Mouse (Mus musculus) heart, embryonic 12.5 days (tissue): ENCODE data around the gene Rpl5. TPM values are rescaled to one million over a fixed set of nuclear protein-coding genes. Genes with fewer than 3 reads are reported as not detected.
"Not testable (repeated sequence)": the region's sequence is repeated elsewhere in the genome, so short reads cannot be mapped to it uniquely, and the experiment has no call there.

Source experiments
- ATAC-seq: fragments of 200-750 bp; cut with Nextera tagmentation; 2 replicates; pipeline ENCODE4 v1.8.0; 2017; ENCODE audit warnings: moderate TSS enrichment, moderate library complexity; ENCODE audit not compliant: insufficient number of reproducible peaks, low FRiP score
- H3K27ac ChIP-seq: fragments of 300-500 bp; sonication (generic); 2 replicates; pipeline ENCODE4 v1.5.1; 2016; ENCODE audit warnings: mild to moderate bottlenecking, moderate library complexity; ENCODE audit not compliant: poor library complexity, severe bottlenecking
- H3K27me3 ChIP-seq: fragments of 300-500 bp; sonication (generic); replicated peaks from 2 replicates; pipeline ENCODE4 v1.6.1; 2016; ENCODE audit warnings: mild to moderate bottlenecking, moderate library complexity
- H3K36me3 ChIP-seq: fragments of 300-500 bp; sonication (generic); 2 replicates; pipeline ENCODE4 v1.6.1; 2016; ENCODE audit warnings: mild to moderate bottlenecking, moderate library complexity
- H3K4me1 ChIP-seq: fragments of 300-500 bp; sonication (generic); replicated peaks from 2 replicates; pipeline ENCODE4 v1.6.1; 2016; ENCODE audit warnings: mild to moderate bottlenecking
- H3K4me2 ChIP-seq: fragments of 300-500 bp; sonication (generic); 2 replicates; pipeline ENCODE4 v1.6.1; 2016; ENCODE audit warnings: mild to moderate bottlenecking, moderate library complexity
- H3K4me3 ChIP-seq: fragments of 300-500 bp; sonication (generic); 2 replicates; pipeline ENCODE4 v1.5.1; 2016; ENCODE audit warnings: mild to moderate bottlenecking
- H3K9ac ChIP-seq: fragments of 300-500 bp; sonication (generic); 2 replicates; pipeline ENCODE4 v1.6.1; 2016; ENCODE audit warnings: mild to moderate bottlenecking, moderate library complexity
- H3K9me3 ChIP-seq: fragments of 300-500 bp; sonication (generic); replicated peaks from 2 replicates; pipeline ENCODE4 v1.6.1; 2016; ENCODE audit warnings: mild to moderate bottlenecking, moderate library complexity
- WGBS: fragments of 180-500 bp; shearing (Covaris S2); methylation state at CpG from one replicate; pipeline ENCODE4 v1.1.7; 2016; 5-methylcytosine and 5-hydroxymethylcytosine counted together
- polyA plus RNA-seq: library from polyadenylated mRNA; unstranded; fragments of >200 nt; fragmentation: Nextera tagmentation; extraction: Ambion mirVana; gene quantifications from 2 replicates; pipeline ENCODE4 v1.2.1, GENCODE M21; 2016

Rpl5 gene
- polyA plus RNA-seq, 1 experiment from 2014 or later, result 52.3 TPM

- no peaks in the 10 kb centered on the region for H3K9me3 ChIP-seq
- H3K27ac ChIP-seq, result peak overlapping the region; percentile 94
- no peaks in the 10 kb centered on the region for H3K36me3 ChIP-seq
- H3K9ac ChIP-seq, result peak overlapping the region; percentile 48; the same call in 1 of the 2 replicates
- ATAC-seq, result no peak
- H3K4me3 ChIP-seq, result peak overlapping the region; percentile 32
- peak overlapping the region; percentile 33; the same call in 1 of the 2 replicates for H3K4me2 ChIP-seq
- H3K27me3 ChIP-seq, result no peaks in the 10 kb centered on the region
- H3K4me1 ChIP-seq, result peaks cover 27% of the 10 kb centered on the region
- 82% methylated on average over 6 of the region's 6 CpGs for WGBS
These were observed 27.0 kb upstream of the Rpl5 start for GRCm38 (mm10) chr5:107873330-107873729.

DNA sequence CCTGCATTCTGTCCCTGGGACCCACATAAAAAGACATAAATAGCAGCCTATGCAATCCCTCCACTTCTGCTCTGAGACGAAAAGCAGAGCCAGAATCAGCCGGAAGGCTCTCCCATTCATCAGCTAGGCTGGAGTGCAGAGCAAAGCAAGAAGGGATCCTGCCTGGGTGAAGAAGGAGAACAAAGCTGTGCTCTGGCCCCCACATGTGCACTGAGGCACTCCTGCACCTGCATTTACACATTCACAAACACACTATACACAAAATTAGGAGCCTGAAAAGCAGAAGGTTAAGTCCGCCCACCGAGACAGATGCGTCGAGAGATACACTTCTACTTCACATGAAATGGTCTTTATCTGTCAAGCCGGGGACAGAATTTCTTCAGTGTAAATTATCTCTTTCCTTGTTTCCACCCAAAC lies 26.4 kb upstream of the Rpl5 start:
- Histone ChIP-seq H3K9me3 (no peaks in the 10 kb centered on the region), H3K36me3 (no peaks in the 10 kb centered on the region), H3K27ac (peak overlapping the region; percentile 94), H3K4me3 (peak overlapping the region; percentile 32), H3K9ac (peak overlapping the region; percentile 48; the same call in 1 of the 2 replicates), H3K4me1 (peaks cover 27% of the 10 kb centered on the region), H3K27me3 (no peaks in the 10 kb centered on the region), H3K4me2 (peak overlapping the region; percentile 33)
- 32% methylated on average over 7 of the region's 7 CpGs for WGBS
- peak; percentile 23; the same call in 1 of the 2 replicates for ATAC-seq

DNA sequence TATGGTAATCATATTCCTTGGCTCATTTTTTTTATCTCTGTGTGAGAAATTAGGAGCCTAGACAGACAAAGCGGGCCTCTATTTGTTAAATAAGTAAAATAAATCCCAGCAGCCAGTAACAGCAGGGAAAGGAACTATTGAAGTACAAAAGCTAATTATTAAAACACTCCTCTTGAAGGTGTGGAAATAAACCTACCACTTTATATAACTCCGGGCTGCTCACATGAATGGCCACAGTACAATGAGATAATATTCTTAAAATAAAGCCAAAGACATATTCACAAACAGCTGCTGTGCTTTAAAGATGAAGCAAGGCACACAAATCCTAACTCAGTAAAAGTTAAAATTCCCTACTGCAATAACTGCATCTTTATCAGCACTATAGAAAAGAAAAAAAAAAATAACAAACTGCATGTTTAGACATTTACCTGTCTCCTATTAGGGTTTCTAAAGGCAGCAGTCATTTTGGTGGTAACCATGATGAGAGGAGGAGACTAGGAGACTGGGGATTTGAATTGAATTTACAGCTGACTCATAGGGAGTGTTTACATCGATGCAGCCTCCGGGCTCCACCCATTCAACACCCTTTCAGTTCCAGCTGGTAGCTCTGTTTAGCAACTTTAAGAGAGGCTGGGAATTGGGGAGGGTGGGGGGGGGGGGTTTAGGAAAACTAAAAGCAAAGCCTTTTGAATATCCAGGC lies 25.6 kb upstream of the Rpl5 start, which contains the start of gene Evi5:
TSS of gene Evi5 (minus strand) at position 547 of the 700 bp plus-strand sequence.
- Histone ChIP-seq H3K9ac (peak within 1 kb of the TSS; percentile 48), H3K27me3 (no peaks in the 10 kb centered on the region), H3K36me3 (no peaks in the 10 kb centered on the region), H3K4me3 (peak within 1 kb of the TSS; percentile 32), H3K4me2 (peak within 1 kb of the TSS; percentile 37), H3K9me3 (no peaks in the 10 kb centered on the region), H3K4me1 (peaks cover 27% of the 10 kb centered on the region), H3K27ac (peak within 1 kb of the TSS; percentile 94)
- WGBS, result 33% methylated on average over 4 of the region's 4 CpGs
- peak; percentile 88 for ATAC-seq

- Histone ChIP-seq H3K4me1 (peaks cover 27% of the 10 kb centered on the region), H3K4me2 (peak overlapping the region; percentile 37), H3K36me3 (no peaks in the 10 kb centered on the region), H3K27me3 (no peaks in the 10 kb centered on the region), H3K9ac (peak overlapping the region; percentile 24; the same call in 1 of the 2 replicates), H3K9me3 (no peaks in the 10 kb centered on the region), H3K4me3 (no peak overlapping the region), H3K27ac (peak overlapping the region; percentile 94)
- no peak for ATAC-seq
These were observed 25.1 kb upstream of the Rpl5 start for GRCm38 (mm10) chr5:107875261-107875611.

DNA sequence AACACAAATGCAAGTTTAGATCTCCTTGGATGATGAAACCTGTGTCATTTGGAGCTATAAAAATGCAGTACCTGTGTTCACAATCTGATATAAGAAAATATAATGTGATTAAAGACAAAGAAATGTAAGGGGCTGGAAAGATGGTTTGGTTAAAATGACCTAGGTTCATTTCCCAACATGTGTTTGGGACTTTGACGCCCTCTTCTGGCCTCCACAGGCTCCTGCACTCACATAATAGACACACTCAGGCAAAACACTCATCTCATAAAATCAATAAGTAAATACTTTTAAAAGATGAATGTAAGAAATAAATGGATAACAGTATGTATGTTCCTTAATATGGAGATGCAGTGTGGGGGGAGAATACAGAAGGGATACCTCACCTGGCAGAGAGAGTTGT lies 23.2 kb upstream of the Rpl5 start:
- ATAC-seq, result no peak
- Histone ChIP-seq H3K27me3 (no peaks in the 10 kb centered on the region), H3K27ac (no peak overlapping the region), H3K36me3 (no peaks in the 10 kb centered on the region), H3K9ac (no peak overlapping the region), H3K9me3 (no peaks in the 10 kb centered on the region), H3K4me3 (no peak overlapping the region), H3K4me2 (no peak overlapping the region), H3K4me1 (peaks cover 26% of the 10 kb centered on the region)
- WGBS, result 79% methylated on average over 1 of the region's 1 CpGs

DNA sequence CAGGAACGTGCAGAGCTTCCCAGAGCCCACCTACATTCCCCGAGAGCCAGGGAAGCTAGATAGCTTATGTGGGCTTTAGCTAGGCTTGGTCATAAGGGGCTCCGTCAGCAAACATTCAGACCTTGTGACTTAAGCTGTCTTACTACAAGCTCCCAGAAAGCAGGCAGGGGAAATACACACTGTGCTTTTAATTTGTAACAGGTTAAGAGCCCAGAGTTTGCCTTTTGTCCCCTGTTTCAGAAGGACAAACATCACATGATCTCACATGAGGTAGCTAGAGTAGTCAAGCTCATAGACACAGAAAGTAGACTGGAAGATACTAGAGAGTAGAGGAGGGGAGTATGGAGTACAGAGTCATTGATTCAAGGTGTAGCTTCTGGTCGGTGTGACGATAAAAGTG lies 19.6 kb upstream of the Rpl5 start:
- Histone ChIP-seq H3K27ac (no peak overlapping the region), H3K4me1 (peaks cover 3% of the 10 kb centered on the region; the same call in 1 of the 2 replicates), H3K9me3 (no peaks in the 10 kb centered on the region), H3K4me2 (no peak overlapping the region), H3K27me3 (no peaks in the 10 kb centered on the region), H3K36me3 (no peaks in the 10 kb centered on the region), H3K9ac (no peak overlapping the region), H3K4me3 (no peak overlapping the region)
- WGBS, result 72% methylated on average over 5 of the region's 5 CpGs
- ATAC-seq, result no peak

GRCm38 (mm10) chr5:107889994-107890888 lies 10.1 kb upstream of the Rpl5 start:
- Histone ChIP-seq H3K4me2 (no peak overlapping the region), H3K4me3 (no peak overlapping the region), H3K27ac (no peak overlapping the region), H3K27me3 (no peaks in the 10 kb centered on the region), H3K9ac (peak overlapping the region; percentile 25; the same call in 1 of the 2 replicates), H3K36me3 (no peaks in the 10 kb centered on the region), H3K4me1 (peaks cover 7% of the 10 kb centered on the region), H3K9me3 (no peaks in the 10 kb centered on the region)
- no peak for ATAC-seq
- WGBS, result 48% methylated on average over 9 of the region's 9 CpGs

- H3K27me3 ChIP-seq, H3K27ac ChIP-seq, H3K4me1 ChIP-seq, H3K36me3 ChIP-seq, H3K9ac ChIP-seq, H3K4me3 ChIP-seq, H3K9me3 ChIP-seq, H3K4me2 ChIP-seq, ATAC-seq: not testable (repeated sequence)
- 83% methylated on average over 1 of the region's 1 CpGs for WGBS
These were observed 8.8 kb upstream of the Rpl5 start for GRCm38 (mm10) chr5:107891515-107891914.

GRCm38 (mm10) chr5:107894676-107895075 lies 5.6 kb upstream of the Rpl5 start:
- Histone ChIP-seq H3K36me3 (no peaks in the 10 kb centered on the region), H3K9ac (no peak overlapping the region), H3K9me3 (no peaks in the 10 kb centered on the region), H3K4me2 (no peak overlapping the region), H3K4me3 (no peak overlapping the region), H3K4me1 (peaks cover 7% of the 10 kb centered on the region), H3K27ac (no peak overlapping the region), H3K27me3 (no peaks in the 10 kb centered on the region)
- 65% methylated on average over 7 of the region's 7 CpGs for WGBS
- no peak for ATAC-seq

GRCm38 (mm10) chr5:107896265-107896664 lies 4.0 kb upstream of the Rpl5 start:
- Histone ChIP-seq H3K27ac (no peak overlapping the region), H3K4me3 (no peak overlapping the region), H3K4me1 (no peaks in the 10 kb centered on the region), H3K9me3 (no peaks in the 10 kb centered on the region), H3K36me3 (no peaks in the 10 kb centered on the region), H3K9ac (no peak overlapping the region), H3K27me3 (no peaks in the 10 kb centered on the region), H3K4me2 (no peak overlapping the region)
- WGBS, result 50% methylated on average over 1 of the region's 1 CpGs
- no peak for ATAC-seq

GRCm38 (mm10) chr5:107901014-107901615 lies 813 bp downstream of the Rpl5 start:
- Histone ChIP-seq H3K9ac (peak overlapping the region; percentile 96), H3K36me3 (peaks cover 40% of the 10 kb centered on the region), H3K4me3 (peak overlapping the region; percentile 90), H3K4me2 (peak overlapping the region; percentile 75), H3K27ac (peak overlapping the region; percentile 82), H3K27me3 (no peaks in the 10 kb centered on the region), H3K9me3 (no peaks in the 10 kb centered on the region), H3K4me1 (peaks cover 12% of the 10 kb centered on the region; the same call in 1 of the 2 replicates)
- ATAC-seq, result no peak; the same call in 1 of the 2 replicates
- under 1% methylated on average over 23 of the region's 23 CpGs for WGBS
